Mouse (Mus musculus) Muller cell, postnatal 12 days (primary cell): ENCODE data around the gene Nudt3.
A peak's percentile ranks its signal among the peaks of the same experiment; 100 is the strongest.

ENCODE experiments used
- DNase-seq: peaks from one replicate; pipeline ENCODE4 v3.0.0-alpha.2; 2015; ENCODE audit errors: inconsistent ontology term

Gene Nudt3

GRCm38 (mm10) chr17:27565163-27565941 lies 57.9 kb downstream of the Nudt3 start, which contains the start of gene AI413582:
Gene AI413582 (minus strand): TSS chr17:27565756.
- DNase-seq: peak; percentile 96

- no peak for DNase-seq
Measured at GRCm38 (mm10) chr17:27564391-27565162, 58.7 kb downstream of the Nudt3 start.

DNA sequence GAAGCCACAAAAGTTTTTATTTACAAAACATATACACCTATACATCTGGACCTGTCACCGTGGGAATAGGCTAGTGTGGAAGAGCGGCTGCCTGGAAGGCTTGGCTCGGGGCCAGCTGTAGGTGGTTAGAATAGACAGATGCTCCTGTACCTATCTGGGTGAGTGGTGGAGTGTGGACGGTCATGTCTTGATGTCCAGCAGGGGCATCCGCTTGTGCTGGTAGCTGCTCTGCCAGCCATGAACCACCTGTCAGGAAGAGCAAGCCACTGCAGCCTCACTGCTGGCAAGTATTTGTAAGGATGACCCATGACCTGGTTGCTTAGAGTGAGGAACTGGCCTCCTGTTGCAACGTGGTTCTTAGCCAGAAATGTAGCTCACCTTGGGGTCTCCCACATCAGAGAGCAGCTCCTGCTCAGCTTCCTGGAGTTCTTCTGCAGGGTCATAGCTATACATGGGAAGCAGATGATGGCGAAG lies 59.5 kb downstream of the Nudt3 start:
- DNase-seq: no peak

GRCm38 (mm10) chr17:27561809-27562526 lies 61.3 kb downstream of the Nudt3 start:
- peak; percentile 97 for DNase-seq

DNA sequence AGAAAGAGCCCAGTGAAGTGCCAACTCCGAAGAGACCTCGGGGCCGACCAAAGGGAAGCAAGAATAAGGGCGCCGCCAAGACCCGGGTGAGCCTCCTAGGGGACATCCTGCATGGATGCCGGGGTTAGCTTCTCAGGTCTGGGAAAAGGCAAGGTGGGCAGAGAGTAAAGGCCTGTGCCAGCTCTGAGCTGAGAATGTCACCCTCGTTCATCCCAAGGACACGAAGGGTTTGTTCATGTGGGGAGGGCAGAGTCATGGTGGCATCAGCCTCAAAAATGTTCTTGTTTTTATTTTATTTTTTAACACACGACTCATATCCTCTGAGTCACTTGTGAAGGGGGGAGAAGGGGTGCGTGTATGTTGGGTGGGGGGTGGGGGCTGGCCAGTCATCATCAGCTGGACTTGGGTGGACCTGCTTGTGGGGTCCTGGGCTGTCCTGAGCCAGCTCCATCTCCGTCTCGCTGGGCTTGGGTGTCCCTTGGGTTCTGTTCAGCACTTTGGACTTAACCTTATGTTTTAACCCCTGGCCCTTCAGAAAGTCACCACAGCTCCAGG lies 62.3 kb downstream of the Nudt3 start:
- DNase-seq: no peak

DNA sequence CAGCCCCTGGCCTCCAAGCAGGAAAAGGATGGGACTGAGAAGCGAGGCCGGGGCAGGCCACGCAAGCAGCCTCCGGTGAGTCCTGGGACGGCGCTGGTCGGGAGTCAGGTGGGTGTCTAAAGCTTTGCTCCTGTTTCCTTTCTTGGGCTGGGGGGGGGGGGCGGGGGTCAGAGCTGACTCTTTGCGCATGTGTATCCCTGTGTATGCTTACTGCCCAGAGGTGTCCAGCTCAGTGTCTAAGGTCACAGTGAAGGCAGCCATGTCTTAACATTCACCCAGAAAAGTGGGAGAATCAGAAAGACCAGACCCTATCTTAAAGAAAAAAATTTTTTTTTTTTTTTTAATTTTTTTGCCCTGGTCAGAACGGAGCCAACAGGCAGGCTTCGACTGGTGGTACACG lies 63.7 kb downstream of the Nudt3 start:
- DNase-seq: no peak

- DNase-seq: no peak
Measured at GRCm38 (mm10) chr17:27558845-27559244, 64.5 kb downstream of the Nudt3 start.

- DNase-seq: peak; percentile 71
Measured at GRCm38 (mm10) chr17:27557927-27558661, 65.2 kb downstream of the Nudt3 start.

- DNase-seq: no peak
Measured at GRCm38 (mm10) chr17:27557181-27557926, 65.9 kb downstream of the Nudt3 start.

DNA sequence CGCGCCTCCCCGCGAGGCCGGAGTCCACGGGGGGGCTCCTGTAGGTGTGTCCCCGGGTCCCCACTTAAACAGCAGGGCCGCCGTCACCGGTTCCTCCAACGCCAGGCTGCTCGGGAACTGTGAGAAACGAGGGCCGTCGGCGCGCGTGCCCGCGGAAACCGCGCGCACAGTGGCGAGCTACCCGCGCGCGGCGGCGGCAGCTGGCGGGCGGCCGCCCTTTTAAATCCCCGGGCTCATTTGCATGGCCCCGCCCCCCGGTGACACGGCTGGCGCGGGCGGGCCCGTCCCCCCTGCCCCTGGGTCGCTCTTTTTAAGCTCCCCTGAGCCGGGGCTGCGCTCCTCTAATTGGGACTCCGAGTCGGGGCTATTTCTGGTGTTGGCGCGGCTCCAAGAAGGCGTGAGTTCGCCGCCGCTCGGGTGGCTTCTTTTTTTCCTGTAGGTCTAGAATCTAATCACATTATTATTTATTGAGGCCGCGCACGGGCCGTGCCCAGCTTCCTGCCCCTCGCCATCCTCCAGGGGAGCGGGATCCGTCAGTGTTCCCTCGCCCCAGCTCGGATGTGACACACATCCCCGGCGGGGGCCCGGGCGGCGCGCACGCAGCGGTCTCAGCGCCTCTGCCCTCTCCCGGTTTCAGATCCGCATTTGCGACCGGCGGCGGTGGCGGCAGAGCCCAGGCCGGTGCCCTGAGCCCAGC lies 66.8 kb downstream of the Nudt3 start, which contains the start of gene Hmga1:
Gene Hmga1, plus strand, starts transcription at position 183 of the 697 bp plus-strand sequence.
- DNase-seq: peak; percentile 96

DNA sequence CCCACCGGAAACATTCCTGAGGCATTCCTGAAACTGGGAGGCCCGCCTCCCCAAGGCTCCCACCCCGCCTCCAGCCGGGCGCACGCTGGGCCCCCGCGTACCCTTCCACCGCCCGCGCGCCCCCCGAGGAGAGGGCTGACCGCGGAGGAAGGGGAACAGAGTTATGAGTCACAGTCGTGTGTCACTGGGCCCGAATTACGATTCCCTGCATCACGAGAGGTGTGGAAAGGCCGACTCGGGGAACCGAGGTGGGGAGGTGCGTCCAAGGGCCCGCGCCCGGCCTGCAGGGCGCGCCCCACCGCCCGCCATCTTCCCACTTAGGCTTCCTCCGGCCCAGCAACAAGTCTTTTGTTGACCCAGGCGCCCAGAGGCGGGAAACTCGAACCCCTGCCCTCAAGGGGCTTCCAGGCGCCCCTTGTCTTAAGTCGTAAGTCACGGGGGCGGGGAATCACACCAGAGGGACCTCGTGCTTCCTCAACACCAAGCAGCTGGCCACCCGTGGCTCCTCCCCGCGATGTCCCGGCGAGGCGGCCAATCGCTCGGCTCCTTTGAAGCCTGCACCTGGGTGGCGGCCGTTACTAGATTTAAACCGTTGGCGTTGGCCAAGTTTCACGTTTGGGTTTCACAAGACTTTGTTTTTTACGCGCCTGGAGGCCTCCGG lies 67.7 kb downstream of the Nudt3 start:
- DNase-seq: peak; percentile 81

DNA sequence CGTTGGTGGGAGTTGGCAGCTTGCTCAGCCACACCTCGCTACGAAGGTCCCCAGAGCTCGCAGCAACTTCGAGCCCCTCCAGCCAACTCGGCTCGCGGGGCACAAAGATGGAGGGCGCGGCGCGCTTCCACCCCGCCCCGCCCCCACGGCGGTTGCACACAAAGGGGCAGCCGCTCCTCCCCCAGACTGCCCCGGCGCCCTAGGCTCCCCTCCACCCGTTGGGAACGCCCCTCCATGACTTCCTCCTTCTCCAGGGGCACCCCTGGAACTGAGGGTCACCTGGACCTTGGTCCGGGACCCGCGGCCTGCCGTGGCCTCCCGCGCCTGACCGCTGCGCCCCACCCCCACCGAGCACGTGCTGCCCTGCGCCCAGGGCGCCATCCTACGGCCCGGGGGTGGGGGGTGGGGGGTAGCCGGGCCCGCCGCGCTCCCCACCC lies 68.2 kb downstream of the Nudt3 start:
- no peak for DNase-seq

GRCm38 (mm10) chr17:27554062-27554960 lies 69.0 kb downstream of the Nudt3 start:
- no peak for DNase-seq

DNA sequence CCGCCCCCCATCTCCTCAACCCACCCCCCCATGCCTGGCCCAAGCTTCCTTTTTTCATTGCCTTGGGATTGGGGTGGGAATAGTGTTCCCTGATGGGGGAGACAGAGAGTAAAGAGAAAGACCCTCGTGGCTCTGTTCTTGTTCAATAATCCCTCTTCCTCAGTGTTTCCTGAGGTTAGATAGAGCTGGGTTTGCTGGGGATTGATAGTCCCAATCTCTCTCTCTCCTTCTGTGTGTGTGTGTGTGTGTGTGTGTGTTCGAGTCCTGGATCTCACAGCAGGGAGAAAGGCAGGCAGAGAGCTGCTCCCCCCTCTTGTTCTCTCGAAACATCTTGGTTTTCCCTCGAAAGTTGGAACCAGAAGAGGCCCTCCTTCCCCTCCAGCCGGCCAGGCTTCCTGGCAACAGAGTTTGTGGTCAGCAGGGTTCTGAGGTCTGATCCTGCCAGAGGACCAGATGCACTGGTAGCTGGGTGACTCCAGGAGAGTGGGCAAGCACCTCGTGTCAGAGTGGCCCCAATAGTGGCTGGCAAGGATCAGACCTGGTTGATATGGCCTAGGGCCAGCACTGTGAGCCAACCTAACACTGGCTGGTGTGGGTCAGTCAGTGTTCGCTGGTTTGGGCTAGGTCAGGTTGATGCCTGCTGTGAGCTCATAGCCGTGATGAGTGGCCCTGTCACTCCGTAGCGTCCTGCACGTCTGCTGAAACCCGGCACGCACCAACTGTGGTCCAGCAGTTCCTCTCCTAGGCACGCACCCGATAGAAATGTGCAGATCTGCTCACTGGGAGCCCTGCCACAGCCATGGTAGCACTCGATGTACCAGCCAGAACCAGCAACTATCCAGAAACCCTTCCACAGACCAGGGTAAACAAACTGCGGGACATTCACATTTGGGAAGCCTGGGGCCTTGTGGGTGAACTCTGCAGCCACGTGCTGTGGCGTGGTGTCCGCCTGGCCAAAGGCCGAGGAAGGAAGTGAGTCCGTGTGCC lies 70.8 kb downstream of the Nudt3 start:
- peak; percentile 62 for DNase-seq

DNA sequence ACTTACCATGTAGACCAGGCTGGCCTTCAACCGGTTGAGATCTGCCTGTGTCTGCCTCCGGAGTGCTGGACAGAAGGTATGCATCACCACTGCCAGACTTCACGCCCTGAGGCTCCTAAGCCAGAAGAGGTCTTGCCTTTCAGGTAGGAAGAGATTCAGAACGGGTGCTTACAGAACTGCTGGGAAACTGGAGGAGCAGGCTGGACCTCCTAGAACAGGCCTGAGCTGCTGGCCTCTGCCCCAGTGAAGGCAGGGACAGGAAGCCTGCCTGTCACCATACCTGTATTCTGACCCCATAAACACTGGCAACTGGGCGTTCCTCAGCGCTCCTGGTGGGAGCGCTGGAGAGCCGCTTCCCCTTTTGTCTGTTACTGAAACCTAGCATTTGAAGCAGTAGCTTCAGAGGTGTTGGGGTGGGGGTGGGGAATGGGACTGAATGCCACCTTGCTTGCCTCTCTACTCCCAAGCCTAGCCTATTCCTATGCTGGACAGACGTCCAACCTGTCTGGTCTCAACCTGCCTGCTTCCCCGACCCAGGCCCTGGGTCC lies 71.8 kb downstream of the Nudt3 start:
- DNase-seq: no peak

DNA sequence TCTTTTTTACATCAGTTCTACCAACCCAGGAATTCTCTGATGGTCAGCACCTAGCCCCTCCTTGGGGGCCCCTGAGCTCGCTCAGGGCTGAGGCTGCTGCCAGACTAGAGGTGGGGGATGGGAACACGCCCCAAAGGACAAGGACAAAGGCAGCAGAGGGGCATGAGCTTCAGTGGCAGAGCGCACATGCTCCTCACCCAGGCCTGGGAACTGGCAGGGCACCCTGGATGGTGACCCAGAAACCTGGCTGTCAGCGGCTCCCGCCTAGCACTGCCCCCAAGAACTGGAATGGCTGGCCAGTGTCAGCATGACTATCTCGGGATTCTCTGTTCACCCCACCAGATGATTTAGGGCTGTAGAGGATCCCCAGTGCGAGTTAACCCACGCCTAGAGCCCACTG lies 74.1 kb downstream of the Nudt3 start:
- peak; percentile 65 for DNase-seq
